8 mouse cellular contexts compared by ENCODE assay signal in genomic region chr2:90939750-90940149, GRCm38 (mm10). TPM values are rescaled to one million over a fixed set of nuclear protein-coding genes. Genes with fewer than 3 reads are reported as not detected.
DNase-seq lines count a peak whose midpoint lies in the region; ATAC-seq and TF ChIP-seq lines count a peak whose summit lies in the region.

No protein-coding gene starts in this region.

- H3K36me3 ChIP-seq in spleen, adult 2 months (ENCODE audit: control insufficient read depth, insufficient read depth, low read length): no peaks in the 10 kb centered on the region
- H3K36me3 ChIP-seq in hindbrain, embryonic 15.5 days: no peaks in the 10 kb centered on the region

- peak overlapping the region; percentile 98 for H3K9ac ChIP-seq in hindbrain, embryonic 15.5 days

- H3K27ac ChIP-seq in spleen, adult 2 months (ENCODE audit: insufficient read depth, low read length): 0 out of 2 replicates have a peak overlapping the region, but pooled peaks have one; percentile 16
- peak overlapping the region; percentile 94 for H3K27ac ChIP-seq in hindbrain, embryonic 15.5 days (replicated peaks)

- 0 out of 2 replicates have a peak, but pooled peaks have one; percentile 17 for ATAC-seq in cerebellum, adult (ENCODE audit: insufficient number of reproducible peaks, low FRiP score, low TSS enrichment)
- ATAC-seq in hindbrain, embryonic 15.5 days (ENCODE audit: low FRiP score, low read depth): peak; percentile 70
- ATAC-seq in megakaryocyte, adult 5-6 weeks (ENCODE audit: poor library complexity, severe bottlenecking): peak; percentile 40
- ATAC-seq in activated CD4-positive, CD25-positive, alpha-beta regulatory T cell, adult 4 months: no peak

- TF ChIP-seq CTCF in spleen, adult 2 months (IDR thresholded peaks at IDR 0.05; ENCODE audit: extremely low read depth, insufficient read depth, insufficient read length, insufficient replicate concordance): no peak

- peak overlapping the region; percentile 83 for H3K4me2 ChIP-seq in hindbrain, embryonic 15.5 days

- H3K4me3 ChIP-seq in spleen, adult 2 months (ENCODE audit: extremely low read depth, insufficient read depth, insufficient read length): peak overlapping the region; percentile 54
- peak overlapping the region; percentile 99 for H3K4me3 ChIP-seq in hindbrain, embryonic 15.5 days

- 44% methylated on average over 8 of the region's 8 CpGs for WGBS in spleen, adult 2 months
- 41% methylated on average over 8 of the region's 8 CpGs for WGBS in hindbrain, embryonic 15.5 days

- no peaks in the 10 kb centered on the region for H3K27me3 ChIP-seq in spleen, adult 2 months (ENCODE audit: control insufficient read depth, insufficient read depth, low read length)
- H3K27me3 ChIP-seq in hindbrain, embryonic 15.5 days: no peaks in the 10 kb centered on the region

- no peaks in the 10 kb centered on the region for H3K9me3 ChIP-seq in hindbrain, embryonic 15.5 days

- no peak for DNase-seq in cerebellum, adult 11 months
- no peak for DNase-seq in spleen, adult 2 months (ENCODE audit: low read depth in 1 of 2, low spot score in 2 of 2)
- no peak for DNase-seq in spleen, adult 18-20 months
- DNase-seq in urinary bladder, adult 2 months (ENCODE audit: low spot score): no peak

- peaks cover 3% of the 10 kb centered on the region; the same call in 1 of the 2 replicates for H3K4me1 ChIP-seq in spleen, adult 2 months (ENCODE audit: control insufficient read depth, insufficient read depth, insufficient read length)
- peaks cover 44% of the 10 kb centered on the region for H3K4me1 ChIP-seq in hindbrain, embryonic 15.5 days (replicated peaks)

- no peak for TF ChIP-seq POLR2A in spleen, adult 2 months (IDR thresholded peaks at IDR 0.05; ENCODE audit: low read depth, low read length)

RNA-seq across cellular contexts. Expression of gene Celf1, which starts 0.4 kb away (rescaled TPM):
- polyA plus RNA-seq in spleen, adult 2 months (2012; rRNA removed): 35.3 TPM in 2 replicates
- 94.7 and 103 TPM in 2 replicates for polyA plus RNA-seq in hindbrain, embryonic 15.5 days (2015; fragmentation: Nextera tagmentation; extraction: Ambion mirVana)
- total RNA-seq in megakaryocyte, adult 5-6 weeks (2015): 33.7 and 34.7 TPM in 2 replicates
- 31.3 and 34.1 TPM in 2 replicates for total RNA-seq in megakaryocyte, adult 5-6 weeks (2017)
- 10 to 100 TPM; 44.5 to 53.3 TPM for polyA plus RNA-seq in activated CD4-positive, CD25-positive, alpha-beta regulatory T cell, adult 4 months (2017; shearing (Covaris generic))
- polyA plus RNA-seq in urinary bladder, adult 2 months (2012; rRNA removed): 90.1 and 90.7 TPM in 2 replicates

RNA-seq across cellular contexts. Expression of gene Ndufs3, which starts 35.1 kb away (rescaled TPM):
- polyA plus RNA-seq in spleen, adult 2 months (2012; rRNA removed): 54.7 and 59.7 TPM in 2 replicates
- 208 and 220 TPM in 2 replicates for polyA plus RNA-seq in hindbrain, embryonic 15.5 days (2015; fragmentation: Nextera tagmentation; extraction: Ambion mirVana)
- total RNA-seq in megakaryocyte, adult 5-6 weeks (2015): 113 and 119 TPM in 2 replicates
- total RNA-seq in megakaryocyte, adult 5-6 weeks (2017): 61.6 and 70.9 TPM in 2 replicates
- 100 to 1,000 TPM; 119 to 121 TPM for polyA plus RNA-seq in activated CD4-positive, CD25-positive, alpha-beta regulatory T cell, adult 4 months (2017; shearing (Covaris generic))
- 153 and 162 TPM in 2 replicates for polyA plus RNA-seq in urinary bladder, adult 2 months (2012; rRNA removed)

RNA-seq across cellular contexts. Expression of gene Kbtbd4, which starts 35.2 kb away (rescaled TPM):
- 11.8 and 12.1 TPM in 2 replicates for polyA plus RNA-seq in spleen, adult 2 months (2012; rRNA removed)
- 52.7 and 58.0 TPM in 2 replicates for polyA plus RNA-seq in hindbrain, embryonic 15.5 days (2015; fragmentation: Nextera tagmentation; extraction: Ambion mirVana)
- 9.1 and 11.3 TPM in 2 replicates for total RNA-seq in megakaryocyte, adult 5-6 weeks (2015)
- 9.3 and 14.1 TPM in 2 replicates for total RNA-seq in megakaryocyte, adult 5-6 weeks (2017)
- polyA plus RNA-seq in activated CD4-positive, CD25-positive, alpha-beta regulatory T cell, adult 4 months (2017; shearing (Covaris generic)): 10 to 100 TPM; 34.3 to 37.8 TPM
- polyA plus RNA-seq in urinary bladder, adult 2 months (2012; rRNA removed): 15.5 and 17.9 TPM in 2 replicates

RNA-seq across cellular contexts. Expression of gene C1qtnf4, which starts 54.1 kb away (rescaled TPM):
- polyA plus RNA-seq in spleen, adult 2 months (2012; rRNA removed): 1.7 and 2.7 TPM in 2 replicates
- 152 and 182 TPM in 2 replicates for polyA plus RNA-seq in hindbrain, embryonic 15.5 days (2015; fragmentation: Nextera tagmentation; extraction: Ambion mirVana)
- not detected in 2 replicates for total RNA-seq in megakaryocyte, adult 5-6 weeks (2015)
- total RNA-seq in megakaryocyte, adult 5-6 weeks (2017): not detected in 2 replicates
- polyA plus RNA-seq in activated CD4-positive, CD25-positive, alpha-beta regulatory T cell, adult 4 months (2017; shearing (Covaris generic)): 1 to 10 TPM in 1 of 2 experiments, under 1 TPM in 1; 0.89 to 1.5 TPM
- polyA plus RNA-seq in urinary bladder, adult 2 months (2012; rRNA removed): 4.9 and 7.2 TPM in 2 replicates
